Mouse (Mus musculus) testis, postnatal 14 days (tissue): ENCODE measurements at regions not wholly inside any gene's neighbourhood (a gene's known extent, or its start where the extent isn't known, plus 50 kb on each side); places are given as distances from the start of the nearest gene placed in this dataset.
"Not testable (repeated sequence)": the region's sequence is repeated elsewhere in the genome, so short reads cannot be mapped to it uniquely, and the experiment has no call there.

Experiments used
- DNase-seq: peaks from one replicate; pipeline ENCODE4 v3.0.0; 2021; ENCODE audit warnings: low spot score

DNA sequence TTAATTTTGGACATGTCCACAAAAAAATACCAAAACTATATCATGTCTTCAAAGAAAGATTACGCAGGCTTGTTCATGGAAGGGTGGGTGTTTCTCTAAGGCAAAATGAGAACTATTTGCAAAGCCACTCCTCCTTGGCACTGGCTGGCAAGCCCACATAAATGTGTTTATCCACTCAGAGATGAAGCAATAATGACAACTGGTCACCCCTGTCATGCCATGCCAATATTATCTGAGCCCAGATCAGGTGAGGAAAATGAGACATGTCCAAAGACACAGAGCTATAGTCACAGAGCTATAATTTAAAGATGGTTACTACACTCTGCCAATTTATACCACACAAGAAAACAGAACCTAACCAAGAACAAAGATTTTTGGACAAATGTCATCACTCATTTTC is 227.0 kb upstream of the Zfp703 start:
- DNase-seq = no peak

DNA sequence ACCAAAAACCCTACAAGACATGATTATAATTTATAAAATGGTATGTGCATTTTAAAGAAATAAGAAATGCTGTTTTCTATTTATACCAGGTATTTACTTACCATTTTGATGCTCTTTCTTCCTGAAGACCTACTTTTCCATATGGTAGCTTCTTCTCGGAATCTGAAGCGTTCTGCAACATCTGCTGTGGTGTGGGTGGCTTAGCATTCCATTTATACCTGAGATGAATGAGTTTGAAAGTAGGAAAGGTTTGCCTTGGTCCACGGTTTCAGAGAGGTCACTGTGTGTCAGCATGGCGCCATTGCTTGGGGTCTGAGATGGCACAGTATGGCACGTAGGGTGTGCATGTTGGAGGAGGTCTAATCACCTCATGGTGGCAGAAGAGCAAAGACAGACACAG is 225.5 kb upstream of the Zfp703 start:
- DNase-seq = no peak

DNA sequence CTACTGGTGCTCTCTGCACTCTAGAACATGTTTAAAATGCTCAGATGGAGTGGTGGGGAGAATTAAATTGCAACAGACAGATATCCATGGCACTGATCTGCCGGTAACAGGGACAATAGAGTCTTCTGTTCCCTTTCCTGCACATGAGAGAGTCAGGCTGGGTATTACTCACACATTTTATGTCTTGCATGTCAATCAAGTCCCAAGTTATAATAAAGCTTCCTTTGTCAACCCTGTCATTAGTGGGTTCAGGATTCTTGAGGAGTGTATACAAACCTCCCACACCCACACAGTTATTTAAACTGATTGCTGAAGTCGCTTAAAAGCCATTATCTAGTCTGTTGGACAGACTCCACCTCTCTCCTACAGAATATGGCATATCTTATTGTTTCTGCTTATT is 220.7 kb upstream of the Zfp703 start:
- no peak for DNase-seq

DNA sequence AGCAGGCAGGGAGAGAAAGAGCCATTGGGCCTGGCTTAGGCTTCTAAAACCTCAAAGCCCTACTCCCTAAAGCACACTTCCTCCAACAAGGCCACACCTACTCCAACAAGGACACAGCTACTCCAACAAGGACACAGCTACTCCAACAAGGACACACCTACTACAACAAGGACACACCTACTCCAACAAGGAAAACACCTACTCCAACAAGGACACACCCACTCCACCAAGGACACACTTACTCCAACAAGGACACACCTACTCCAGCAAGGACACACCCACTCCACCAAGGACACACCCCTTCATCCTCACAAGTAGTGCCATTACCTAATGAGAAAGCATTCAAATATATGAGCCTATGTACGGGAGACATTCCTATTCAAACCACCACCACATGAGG is 216.4 kb upstream of the Zfp703 start:
- DNase-seq = no peak

DNA sequence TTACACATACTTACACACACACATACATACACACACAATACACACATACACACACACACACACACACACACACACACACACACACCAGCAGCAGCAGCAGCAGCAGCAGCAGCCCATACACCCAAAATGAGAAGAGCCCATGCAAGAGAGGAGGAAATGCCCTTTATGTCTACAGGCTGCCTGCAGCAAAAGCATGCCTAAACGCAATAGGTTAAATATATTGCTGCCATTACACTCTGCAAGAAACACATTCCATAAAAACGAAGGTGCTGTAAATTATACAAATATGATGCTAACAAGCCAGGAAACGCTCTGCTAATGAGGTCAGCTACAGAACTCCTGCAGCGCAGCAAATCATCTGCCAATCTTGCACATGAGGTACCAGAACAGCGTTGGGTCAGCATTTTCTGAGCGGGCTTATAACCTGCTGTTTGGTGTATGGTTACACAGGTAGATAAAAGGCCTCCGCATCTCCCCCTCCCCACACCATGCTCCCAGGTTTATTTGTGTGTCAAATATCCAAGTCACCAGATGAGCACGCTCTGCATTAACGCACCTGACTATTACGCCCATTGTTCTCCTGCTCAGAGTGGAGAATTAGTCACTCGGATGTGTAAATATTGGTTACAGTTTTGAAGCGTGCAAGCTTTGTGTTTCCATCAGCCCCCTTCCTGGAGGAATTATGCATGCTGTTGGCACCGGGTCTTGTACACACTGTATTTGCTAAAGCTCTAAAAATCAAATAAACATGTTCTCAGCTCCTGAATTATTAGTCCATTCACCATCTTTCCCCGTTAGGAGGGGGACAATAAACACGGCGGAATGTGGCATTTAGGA is 214.0 kb upstream of the Zfp703 start:
- no peak for DNase-seq

DNA sequence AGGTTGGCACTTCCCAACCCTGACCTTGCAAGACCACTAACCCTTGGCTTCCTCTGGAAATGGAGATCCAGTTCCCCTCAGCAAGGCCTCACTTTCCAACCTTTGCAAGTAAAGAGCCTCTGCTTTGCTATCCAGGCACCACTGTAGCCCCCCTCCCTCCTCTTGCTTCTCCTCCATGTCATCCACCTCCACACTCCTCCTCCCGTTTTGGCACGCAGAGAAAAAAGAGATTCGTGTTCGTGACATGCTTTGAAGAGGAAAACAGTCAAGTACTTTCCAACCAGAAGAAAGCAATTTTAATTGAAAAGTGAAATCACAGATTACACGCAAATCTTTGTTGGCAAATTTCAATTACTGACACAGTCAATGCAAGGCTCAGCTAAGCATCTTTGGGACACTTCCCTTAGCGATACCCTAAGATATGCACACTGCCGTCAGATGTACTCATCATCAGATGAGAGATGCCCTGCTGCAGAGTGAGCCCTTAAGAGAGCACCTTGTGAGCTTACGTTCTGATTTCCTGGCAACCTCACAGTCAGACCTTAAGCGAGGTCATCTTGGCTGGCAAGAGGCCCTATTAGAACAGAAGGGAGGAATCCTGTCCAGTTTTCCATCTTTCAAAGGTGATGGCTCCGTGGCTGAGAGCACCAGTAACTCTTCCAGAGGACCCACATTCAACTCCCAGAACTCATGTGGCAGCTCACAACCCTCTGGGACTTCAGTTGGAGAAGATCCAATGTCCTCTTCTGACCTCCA is 208.5 kb upstream of the Zfp703 start:
- no peak for DNase-seq

DNA sequence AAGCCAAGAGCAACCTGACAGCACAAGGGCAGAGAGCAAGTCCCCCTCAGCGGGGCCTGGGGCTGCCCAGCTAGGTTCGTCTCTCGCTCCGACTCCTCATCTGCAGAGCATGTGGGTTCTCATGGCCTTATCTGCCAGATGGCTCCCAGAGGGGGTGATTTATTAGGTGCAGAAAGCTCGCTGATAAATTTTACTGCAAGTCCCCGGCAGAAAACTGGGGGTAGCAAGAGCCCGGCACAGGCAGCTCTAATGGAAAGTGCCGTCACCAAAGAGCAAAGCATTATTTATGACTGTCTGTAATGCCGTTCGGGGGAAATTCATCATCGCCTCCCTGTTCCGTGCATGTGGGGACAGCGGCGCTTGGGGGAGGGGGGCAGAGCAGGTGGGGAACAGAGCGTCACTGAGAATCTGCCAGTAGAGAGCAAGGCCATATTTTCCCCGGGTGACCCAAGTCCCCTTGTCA is 206.7 kb upstream of the Zfp703 start:
- DNase-seq = no peak

DNA sequence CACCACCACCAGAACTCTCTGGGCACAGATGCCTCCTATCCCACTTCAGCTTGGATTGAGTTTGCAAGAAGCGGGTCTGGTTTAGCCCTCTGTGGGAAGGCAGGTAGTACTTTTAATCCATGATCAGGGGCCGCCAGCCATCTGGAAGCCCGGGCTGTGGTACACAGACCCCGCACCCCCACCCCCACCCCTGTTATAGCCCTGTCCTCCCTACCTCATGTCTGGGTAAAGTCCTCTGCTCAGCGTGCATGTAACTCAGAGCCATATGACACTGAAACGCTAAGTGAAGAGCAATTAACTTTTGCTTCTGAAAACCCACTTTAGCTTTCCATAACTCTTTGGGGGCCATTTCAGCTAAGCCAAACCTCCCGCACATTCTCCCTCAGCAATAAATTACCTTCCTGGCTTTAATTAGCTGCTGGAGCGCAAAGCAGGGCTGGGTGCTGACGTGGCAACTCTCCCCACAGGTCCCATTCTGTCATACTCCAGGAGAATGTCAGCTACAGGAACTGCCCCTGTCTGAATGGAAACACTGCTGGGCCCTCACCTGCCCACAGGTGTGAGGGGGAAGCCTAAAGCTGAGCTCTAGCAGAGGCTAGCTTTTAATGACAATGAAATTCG is 198.1 kb upstream of the Zfp703 start:
- no peak for DNase-seq

DNA sequence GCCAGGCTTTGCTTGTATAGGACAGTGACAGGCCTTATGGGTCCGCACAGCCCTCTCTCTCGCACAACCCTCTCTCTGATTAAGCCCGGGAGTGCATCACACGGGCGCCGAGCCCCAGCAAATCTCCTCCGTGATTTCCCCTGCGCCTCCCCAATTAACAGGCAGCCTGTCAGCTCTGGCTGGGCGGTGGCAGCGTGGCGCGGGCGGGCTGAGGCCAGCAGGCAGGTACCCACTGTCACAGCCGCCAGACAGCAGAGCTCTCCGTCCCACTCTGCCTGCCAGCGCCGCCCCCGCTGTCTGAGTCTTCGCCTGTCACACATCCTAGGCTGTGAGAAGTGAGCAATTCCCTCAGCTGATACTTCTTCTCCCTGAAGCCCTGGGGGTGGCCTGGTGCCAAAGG is 196.6 kb upstream of the Zfp703 start:
- DNase-seq = no peak

DNA sequence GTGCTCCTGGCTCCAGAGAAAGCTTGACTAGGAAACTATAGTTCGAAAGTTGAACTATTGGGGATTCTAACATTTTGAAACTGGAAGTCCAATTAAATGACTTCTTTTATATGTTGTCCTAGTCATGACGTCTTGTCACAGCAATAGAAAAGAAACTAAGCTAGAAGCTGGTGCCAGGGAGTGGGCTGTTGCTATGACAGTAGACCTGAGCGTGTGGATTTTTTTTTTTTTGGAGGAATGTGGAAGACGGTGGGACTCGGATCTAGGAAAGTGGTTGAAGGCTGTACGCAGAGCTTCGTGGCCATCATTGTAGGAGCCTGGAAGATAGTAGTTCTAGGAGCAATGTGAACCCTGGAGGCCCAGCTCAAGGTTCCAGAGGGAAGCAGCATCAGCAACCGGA is 194.2 kb upstream of the Zfp703 start:
- DNase-seq = not testable (repeated sequence)

DNA sequence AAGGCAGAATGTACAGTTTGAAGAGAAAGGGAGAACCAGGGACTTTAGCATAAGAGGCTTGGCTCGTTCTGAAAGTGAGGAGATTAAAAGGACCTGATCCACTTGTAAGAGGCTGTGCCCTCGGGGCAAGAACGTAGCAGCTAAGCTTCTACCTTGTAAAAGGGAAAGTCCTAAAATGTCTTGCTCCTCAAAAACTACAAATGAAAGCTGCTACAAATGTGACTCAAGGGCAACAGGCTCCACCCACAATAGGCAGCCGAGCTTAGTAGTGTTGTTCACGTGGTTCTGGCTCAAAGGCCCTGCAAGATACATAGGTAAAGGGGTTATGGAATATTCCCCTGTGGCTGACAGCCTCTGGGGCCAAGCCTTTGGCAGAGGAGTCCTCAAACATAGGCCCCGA is 192.7 kb upstream of the Zfp703 start:
- DNase-seq = no peak

DNA sequence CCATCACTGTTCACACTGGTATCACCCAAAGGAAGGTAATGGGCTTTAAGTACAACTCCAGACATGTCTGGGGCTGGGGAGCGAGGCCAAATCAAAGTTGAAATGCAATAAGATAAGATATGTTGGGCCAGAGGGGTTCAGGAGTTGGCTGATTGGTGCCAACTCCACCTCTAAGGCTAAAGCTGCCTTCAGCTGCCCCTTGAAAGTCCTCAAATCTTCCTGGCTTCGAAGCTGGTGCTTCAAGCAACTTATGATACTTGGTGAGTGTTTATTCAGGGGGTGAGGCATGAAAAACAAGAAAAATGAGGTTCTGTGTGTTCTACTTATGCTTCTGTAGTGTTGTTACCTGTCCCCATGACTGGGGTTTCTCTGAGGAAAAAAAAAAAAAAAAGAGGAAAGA is 185.3 kb upstream of the Zfp703 start:
- DNase-seq = no peak

DNA sequence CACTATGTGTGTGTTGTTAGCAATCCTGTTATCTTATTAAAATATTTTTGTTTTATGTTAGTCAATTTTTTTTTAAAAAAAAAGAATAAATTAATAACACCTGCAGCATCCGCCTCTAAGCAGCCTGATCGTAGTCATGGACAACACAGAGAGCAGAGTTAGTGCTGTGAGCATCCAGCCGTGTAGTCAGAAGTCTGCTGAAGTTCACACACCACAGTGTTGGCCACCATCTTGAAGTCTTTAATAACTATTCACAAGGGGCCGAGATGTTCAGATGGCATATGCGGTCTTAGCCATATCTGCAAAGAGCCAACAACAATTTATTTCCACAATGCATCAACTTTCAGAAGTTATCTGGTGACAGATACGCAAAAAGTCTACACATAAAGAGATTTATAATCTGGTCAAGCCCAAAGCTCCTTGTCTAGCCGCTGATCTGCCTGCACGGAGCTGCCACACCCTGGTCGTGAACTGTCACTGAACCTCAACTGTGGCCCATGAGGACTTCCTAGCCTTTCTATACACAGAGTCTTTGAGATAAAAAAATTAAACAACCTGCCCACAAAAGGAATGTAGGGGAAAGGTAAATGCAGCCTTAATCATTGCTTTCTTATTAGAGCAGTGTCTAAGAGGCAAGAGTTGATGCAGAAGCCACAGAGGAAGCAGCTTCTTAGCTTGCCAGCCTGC is 183.4 kb upstream of the Zfp703 start:
- no peak for DNase-seq

DNA sequence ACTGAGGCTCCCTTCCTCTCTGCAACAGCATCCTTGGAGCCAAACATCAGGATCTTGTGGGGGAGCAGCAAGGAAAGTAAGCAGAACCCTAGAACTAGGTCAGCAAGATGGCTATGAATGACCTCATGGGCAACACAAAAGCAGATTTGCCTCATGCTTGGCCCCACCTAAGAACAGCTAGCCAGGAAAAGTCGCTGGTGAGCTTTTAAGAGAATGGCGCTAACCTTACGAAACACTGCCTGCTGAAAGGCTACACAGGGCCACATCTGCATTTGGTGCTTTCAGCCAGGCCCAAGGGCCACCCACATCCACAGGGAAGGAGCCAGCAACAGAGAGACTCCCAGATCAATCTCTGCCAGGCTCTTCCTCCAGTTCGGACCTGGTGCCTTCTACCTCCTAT is 182.7 kb upstream of the Zfp703 start:
- DNase-seq = no peak

DNA sequence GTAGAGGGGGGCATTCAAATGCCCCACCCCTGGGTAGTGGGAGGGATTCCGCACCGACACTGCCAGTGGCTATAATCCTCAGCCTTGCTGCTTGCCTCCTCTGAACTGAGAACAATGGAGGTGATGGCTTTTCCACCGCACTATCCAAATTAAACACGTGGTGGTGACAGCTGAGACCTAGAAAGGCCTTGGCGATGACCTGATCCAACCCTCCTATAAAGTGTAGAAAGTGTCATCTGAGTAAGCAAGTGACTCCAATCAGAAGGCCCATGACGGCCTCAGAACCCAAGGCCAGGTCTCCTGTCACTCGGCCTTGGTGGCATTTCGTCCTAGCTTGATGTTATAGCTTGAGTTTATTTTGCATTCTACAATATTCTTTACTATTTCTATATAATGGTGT is 181.5 kb upstream of the Zfp703 start:
- no peak for DNase-seq

DNA sequence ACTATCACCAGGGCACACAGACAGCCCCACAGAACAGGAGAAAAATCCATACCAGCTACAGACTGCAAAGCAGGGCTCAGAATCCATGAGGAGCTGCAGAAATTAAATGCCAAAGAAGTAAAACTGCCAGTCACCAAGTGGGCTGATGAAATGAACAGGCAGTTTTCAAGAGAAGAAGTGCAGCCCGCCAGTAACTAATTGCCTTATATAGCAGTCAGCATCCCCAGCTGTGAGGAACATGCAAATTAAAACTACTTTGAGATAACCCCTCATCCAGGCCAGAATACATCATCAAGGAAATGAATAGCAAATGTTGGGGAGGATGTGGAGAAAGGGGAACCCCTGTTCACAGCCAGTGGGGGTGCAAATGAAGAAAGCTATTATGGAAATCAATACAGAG is 177.3 kb upstream of the Zfp703 start:
- no peak for DNase-seq

DNA sequence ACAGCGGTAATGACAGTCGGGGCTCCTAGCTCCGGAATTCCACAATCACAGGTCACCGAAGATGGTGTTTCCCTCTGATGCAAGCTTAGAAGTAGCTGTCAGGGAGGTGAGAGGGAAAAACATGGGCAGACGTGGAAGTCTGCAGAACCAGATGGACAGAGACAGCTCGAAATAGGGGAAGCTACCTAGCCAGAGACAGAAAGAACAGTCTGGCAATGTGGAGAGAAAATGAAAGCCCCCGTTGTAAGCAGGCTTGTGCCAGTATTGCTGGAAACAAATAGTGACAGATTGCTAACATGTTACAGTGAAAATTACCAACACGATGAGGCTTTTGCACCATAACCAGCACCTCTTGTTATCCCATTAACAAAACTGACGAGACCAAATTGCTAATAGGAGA is 173.0 kb upstream of the Zfp703 start:
- DNase-seq = no peak

DNA sequence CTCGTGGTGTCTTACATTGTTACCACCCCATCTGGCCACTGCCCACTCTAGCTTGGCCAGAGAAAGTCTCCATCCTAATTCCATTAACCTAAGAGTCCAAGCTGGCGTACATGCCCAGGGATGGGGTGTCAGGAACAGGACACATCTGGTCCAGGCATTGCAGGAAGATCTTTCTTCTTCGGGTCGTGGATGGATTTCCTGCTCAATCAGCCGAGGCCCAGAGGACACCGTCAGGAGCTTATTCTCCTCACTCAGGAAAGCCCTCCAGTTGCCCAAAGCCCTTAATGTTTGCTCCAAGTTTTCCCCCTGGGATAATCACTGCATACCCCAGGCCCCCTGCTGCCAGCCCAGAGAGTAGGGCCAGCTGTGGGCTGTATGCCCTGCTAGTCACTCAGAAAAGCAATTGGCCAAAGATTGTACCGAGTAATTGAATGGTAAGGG is 172.2 kb upstream of the Zfp703 start:
- no peak for DNase-seq

DNA sequence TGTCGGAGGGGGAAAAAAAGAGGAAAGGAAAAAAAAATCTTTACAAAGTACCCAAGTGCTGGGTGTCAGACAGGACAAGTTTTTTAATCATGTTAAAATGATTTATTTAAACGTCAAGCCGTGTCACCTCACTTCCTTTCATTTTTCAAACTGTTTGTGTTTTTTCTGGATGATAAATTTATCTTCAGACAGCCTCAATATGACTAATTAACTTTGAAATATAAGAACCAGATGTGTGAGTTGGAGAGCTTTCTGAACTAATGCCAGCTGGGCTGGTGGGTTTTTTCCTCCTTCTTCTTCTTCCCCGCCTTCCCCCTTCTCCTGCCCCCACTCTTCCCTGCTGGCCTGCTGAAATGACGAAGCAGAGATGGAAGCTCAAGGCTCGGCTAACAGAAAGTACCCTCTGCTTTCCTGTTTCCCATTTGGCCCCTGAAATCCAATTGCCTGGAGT is 171.7 kb upstream of the Zfp703 start:
- DNase-seq = no peak

DNA sequence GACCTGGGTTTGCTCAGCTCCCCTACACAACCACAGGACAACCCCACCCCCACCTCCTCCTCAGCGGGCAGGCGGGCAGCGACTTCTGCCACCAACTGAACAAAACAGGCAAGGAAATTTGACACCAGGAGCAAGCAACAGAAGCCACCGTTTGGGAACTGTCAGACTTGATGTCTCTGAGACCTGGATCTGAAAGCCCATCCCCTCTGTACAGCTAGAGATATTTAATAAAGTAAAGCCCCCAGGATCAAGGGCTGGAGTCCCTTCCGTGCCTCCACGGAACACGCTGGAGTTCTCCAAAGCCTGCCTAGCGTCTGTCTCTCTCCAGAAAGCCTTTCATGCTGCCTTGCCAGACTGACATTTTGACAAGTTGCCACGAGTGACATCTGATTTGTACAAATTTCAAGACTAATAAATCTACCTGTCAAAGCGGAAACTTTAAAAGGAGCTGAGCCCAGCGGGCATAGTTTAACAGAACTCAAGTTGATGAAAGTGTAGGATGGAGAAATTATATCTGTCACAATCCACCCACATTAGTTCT is 168.9 kb upstream of the Zfp703 start:
- no peak for DNase-seq

DNA sequence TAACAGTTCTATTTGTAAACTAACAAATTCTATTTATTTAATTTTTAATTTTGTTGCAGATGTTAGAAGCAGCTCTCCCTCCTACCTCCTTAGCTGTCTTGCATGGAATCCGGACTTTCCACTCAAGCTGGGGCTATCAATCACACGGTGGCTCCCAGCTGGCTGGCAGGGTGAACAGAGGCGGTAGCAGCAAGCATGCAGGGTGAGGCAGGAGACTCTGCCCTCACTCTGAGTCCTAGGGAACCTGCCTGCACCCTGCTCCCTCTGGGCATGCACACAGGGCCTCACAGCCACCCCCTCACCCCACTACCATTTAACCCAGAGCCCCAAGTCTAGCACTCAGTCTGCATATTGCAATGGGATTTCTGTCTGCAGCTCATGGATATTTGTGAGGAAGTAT is 168.4 kb upstream of the Zfp703 start:
- DNase-seq = no peak

DNA sequence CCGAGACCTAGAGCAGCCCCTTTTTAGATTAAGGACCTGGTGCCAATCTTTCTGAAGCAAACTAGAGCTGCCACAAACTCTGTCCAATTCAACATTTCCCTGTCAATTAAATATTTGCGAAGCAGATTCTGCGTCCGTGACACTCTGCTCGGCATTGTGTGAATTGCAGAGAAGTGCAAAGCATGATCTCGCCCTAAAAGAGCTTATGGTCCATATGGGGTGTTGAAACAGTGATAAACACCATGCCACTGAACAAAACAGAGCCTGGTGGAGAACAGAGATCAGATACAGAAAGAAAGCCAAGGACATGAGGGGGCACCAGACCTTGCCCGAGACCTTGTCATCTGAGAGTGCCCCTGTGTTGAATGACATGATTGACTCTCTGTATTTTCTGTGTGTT is 167.2 kb upstream of the Zfp703 start:
- DNase-seq = no peak
